Mouse (Mus musculus): Measurements from ENCODE around the gene Ap1g2.

Gene Ap1g2

DNA sequence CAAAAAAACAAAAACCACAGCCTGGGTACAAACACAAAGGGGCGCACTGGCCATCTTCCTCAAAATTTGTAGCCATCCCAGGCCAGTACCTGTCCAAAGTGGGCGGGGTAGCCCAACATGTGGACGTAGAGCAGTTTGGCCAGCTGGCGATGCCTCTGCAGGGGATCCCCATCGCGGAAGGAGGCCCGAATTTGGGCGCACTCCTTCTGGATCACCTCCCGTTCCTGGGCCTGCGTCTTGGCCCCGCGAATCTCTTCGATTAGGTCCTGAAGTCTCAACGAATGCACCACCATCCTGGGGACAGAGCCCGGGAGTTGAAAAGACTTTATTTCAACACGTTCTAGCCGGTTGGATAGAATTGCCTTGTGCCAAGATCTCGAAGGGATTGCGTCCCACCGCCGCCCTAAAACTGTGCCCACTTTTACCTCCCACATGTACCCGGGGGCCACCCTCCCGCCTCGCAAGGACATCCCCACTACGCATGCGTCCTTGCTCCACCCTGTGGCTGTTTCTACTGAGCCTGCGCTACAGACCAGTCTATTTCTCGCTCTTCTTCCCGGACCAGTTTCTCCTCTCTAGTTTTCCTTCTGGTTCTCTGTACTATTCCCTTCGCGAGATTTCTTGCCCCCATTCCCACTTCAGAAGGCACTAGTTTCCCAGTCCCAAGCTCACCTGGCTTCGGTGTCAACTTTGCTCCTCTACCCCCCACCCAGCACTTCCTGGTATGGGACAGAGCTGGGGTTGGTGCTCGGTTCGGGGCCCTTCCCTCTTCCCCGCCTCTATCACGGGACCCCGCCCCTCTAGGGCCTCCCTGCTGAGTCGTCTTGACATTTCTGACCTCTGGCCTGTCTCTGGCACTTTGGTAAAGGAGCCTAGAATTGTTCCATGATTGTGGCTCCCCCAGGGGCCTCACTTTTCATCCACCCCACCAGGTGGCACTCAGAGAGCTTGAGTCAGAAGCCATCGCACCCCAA, at the start of gene Ap1g2:
Gene Ap1g2 (minus strand): TSS at position 758 of the 974 bp plus-strand sequence.
- DNase-seq (ENCODE audit: low spot score): peak; percentile 94

- peak; percentile 24 for DNase-seq (ENCODE audit: low spot score)
Observed at GRCm38 (mm10) chr14:55152951-55153481, 46.6 kb upstream of the Ap1g2 start.

- no peak for DNase-seq (ENCODE audit: low spot score)
Observed at GRCm38 (mm10) chr14:55152174-55152573, 45.8 kb upstream of the Ap1g2 start.

DNA sequence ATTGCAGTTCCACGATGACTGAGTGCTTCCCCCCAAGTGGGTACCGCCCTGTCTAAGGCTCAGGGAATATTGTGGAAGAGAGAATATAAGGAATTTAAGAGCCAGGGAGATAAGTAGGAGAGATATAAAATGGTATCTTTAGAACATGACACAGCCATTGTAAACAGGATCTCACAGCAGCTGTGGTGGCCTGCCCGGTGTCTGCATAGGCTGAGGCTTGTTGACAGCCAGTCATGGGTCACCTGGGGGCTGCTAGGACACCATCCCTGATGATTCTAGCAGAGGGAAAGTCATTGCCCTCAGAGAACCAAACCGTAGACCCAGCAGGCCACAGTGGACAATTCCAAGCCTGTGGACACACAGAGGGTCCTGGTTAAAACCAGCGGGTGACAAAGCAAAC, 44.6 kb upstream of the Ap1g2 start:
- DNase-seq (ENCODE audit: low spot score): no peak

GRCm38 (mm10) chr14:55149041-55149440, 42.6 kb upstream of the Ap1g2 start:
- no peak for DNase-seq (ENCODE audit: low spot score)

GRCm38 (mm10) chr14:55148363-55148915, 42.0 kb upstream of the Ap1g2 start:
- peak; percentile 49 for DNase-seq (ENCODE audit: low spot score)

- no peak for DNase-seq (ENCODE audit: low spot score)
Observed at GRCm38 (mm10) chr14:55146829-55147401, 40.5 kb upstream of the Ap1g2 start.

- DNase-seq (ENCODE audit: low spot score): no peak
Observed at GRCm38 (mm10) chr14:55146324-55146723, 39.9 kb upstream of the Ap1g2 start.

DNA sequence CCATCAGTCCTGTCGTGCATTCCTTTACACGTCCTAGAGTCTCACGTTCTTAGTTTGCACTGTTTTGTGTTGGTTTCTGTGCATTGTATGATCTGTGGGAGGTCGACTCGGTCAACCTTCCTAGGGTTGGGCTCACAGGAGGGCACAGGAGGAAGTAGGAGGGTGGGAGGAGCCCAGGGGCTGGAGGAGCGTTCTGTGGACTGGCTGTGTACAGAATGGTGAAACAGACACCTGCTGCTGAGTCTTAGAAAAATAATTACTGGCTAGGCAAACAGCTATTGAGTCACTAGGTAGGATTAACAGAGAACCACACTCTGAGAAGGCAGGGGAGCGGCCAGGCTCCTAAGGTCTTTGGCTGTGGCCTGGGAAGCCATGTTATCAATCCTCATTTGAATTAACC, 32.9 kb upstream of the Ap1g2 start:
- no peak for DNase-seq (ENCODE audit: low spot score)

- no peak for DNase-seq (ENCODE audit: low spot score)
Observed at GRCm38 (mm10) chr14:55135676-55136075, 29.3 kb upstream of the Ap1g2 start.

- DNase-seq (ENCODE audit: low spot score): no peak
Observed at GRCm38 (mm10) chr14:55126521-55126920, 20.1 kb upstream of the Ap1g2 start.

GRCm38 (mm10) chr14:55125711-55126110, 19.3 kb upstream of the Ap1g2 start:
- DNase-seq (ENCODE audit: low spot score): no peak

GRCm38 (mm10) chr14:55122359-55122758, 16.0 kb upstream of the Ap1g2 start:
- no peak for DNase-seq (ENCODE audit: low spot score)

- peak; percentile 45 for DNase-seq (ENCODE audit: low spot score)
Observed at GRCm38 (mm10) chr14:55121947-55122346, 15.6 kb upstream of the Ap1g2 start.

DNA sequence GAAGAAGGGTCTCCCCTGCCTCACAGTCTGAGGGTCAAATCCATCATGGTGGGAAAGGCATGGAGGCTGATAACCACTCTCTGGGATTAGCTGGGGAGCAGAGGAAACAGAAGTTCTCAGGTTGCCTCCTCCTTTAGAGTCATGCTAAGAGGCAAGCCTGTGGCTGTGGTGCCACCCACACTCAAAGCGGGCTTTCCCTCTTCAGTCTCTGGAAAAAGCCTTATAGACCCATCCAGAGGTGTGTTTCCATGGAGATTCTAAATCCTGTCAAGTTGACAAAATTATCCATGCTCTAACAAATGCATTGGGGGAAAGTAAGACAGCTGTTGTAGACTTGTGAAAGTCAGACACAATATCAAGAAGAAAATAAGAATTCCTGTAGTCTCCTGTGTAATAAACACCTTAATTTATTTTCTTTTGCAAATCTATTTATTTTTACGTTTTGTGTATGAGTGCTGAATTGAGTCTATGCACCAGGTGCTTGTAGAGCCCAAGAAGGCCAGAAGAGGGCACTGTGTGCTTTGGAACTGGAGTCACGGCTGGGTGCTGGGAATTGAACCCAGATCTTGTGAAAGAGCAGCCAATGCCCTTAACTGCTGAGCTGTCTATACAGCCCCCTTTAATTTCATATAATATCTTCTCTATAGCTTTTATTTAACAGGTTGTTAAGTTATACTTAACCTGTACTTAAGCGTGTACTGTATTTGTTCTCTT, 13.2 kb upstream of the Ap1g2 start:
- no peak for DNase-seq (ENCODE audit: low spot score)

DNA sequence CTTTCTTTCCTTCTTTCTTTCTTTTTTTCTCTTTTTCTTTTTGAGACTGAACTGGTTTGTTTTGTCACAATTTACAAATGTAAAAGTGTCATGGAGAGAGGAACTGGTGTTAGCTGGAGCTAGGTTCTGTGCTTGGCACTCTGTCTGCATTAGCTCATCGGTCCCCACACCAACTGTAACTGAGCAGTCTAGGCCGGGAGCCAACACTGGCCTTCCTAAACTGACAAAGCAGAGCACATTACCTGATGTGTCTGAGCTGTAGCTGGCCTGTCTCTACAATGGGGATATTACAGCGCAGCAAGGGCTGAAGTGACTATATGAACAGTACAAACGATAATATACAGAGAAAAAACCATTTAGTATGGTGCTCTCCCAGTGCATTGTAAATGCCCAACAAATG, 12.5 kb upstream of the Ap1g2 start:
- no peak for DNase-seq (ENCODE audit: low spot score)

GRCm38 (mm10) chr14:55116425-55117200, 10.2 kb upstream of the Ap1g2 start, which contains the start of gene Jph4:
Jph4 (minus strand) TSS chr14:55116935.
- no peak for DNase-seq (ENCODE audit: low spot score)

GRCm38 (mm10) chr14:55115846-55116245, 9.5 kb upstream of the Ap1g2 start:
- DNase-seq (ENCODE audit: low spot score): no peak

DNA sequence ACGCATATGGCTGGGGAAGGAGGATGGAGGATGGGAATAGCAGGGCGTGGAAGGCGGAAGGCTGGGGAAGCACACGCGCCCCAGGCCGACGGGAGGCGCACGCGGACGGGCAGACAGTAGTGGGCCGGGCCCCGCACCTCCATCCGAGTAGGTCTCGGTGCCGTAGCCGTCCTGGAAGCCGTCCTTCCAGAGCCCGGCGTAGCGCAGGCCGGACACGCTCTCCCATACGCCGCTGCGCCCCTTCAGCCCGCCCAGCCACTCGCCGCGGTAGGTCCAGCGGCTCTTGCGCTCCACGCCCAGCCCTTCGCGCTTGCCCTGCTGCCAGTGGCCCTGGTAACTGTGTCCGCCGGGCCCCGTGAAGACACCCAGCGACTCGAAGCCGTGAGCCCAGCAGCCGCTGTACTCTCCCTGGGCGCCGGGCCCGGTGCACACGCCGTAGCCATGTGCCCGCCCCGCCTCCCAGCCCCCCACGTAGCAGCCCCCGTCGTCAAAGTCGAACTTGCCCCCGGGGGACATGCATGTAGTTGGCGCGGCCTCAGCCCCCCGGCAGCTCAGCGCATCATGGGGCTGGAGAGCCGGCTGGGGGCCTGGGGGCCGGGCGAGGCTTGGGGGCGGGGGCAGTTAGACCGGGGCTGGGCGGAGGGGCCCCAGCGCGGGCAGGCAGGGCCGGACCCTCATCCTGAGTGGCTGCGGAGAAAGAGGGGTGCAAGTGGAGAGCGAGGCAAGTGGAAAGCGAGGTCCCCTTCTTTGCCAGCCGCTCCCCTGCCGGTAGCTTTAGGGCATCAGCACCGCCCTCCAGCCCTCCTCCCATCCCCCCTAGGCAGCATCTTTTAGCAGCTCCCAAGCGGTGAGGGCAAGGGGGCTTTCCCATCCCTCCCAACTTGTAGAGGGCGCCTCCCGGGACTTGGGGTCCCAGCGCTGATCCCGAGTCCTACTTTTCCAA, 8.6 kb upstream of the Ap1g2 start:
- DNase-seq (ENCODE audit: low spot score): no peak
